Mouse (Mus musculus) thymus, postnatal 10 days (tissue): Measurements from ENCODE around the gene Tmtc2.

Source experiments
- DNase-seq, 2 experiments: peaks; one replicate each; pipeline ENCODE4 v3.0.0; 2021; ENCODE audit warnings: low spot score in 2 of 2

Gene Tmtc2

DNA sequence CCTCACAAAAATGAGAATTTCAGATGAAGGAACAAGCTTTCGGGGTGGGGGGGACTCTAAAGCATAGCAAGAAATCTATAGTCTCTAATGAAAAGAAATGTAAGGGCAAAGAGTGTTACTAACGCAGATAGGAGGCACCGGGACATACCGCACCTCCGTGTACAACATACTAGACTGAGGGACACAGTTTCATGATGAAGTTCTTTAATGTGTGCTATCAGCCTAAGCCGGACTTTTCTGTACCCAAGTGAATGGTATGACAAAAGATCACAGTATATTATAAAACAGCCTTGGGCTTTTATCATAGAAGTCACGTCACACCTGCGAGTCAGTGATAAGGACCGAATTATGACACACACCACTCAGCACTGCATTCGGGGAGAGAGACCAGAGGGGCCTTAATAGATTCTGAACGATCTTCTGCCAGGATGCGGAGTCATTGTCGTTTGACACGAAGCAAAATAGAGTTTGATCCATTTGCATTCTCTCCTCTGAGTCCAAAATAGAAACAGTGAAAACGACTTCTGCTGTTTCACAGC lies 156.3 kb downstream of the Tmtc2 start:
- DNase-seq: no peak

- no peak for DNase-seq
Observed at GRCm38 (mm10) chr10:105416601-105417000, 157.7 kb downstream of the Tmtc2 start.

DNA sequence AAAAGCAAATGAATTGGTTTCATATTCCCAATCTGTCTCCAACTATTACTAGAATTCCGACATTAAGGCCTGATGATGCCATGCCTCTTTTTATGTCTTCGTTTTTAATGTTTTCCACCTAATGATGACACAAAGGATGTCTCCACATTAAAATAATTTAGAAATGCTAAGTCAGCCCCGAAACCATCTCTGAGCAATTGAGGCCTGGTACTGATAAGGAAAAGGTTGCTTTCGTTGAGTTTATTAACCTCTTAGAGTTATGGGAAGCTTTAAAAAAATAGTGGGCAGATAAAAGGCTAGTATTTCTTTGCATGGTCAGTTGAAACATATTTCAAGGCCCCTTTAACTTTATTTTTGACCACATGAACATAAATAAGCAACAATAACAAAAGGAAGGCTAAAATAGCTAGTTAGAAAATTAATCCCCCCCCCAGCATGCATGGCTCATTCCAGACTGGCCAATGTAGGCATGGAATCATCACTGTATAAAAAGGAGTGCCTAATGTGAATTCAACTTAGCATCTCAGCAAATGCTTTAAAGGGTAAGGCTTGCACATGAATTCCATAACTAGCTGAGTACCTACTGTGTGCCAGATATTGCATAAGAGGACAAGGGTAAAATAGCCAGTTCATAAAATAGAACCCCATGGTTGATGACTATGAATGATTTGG lies 168.3 kb downstream of the Tmtc2 start:
- no peak for DNase-seq

DNA sequence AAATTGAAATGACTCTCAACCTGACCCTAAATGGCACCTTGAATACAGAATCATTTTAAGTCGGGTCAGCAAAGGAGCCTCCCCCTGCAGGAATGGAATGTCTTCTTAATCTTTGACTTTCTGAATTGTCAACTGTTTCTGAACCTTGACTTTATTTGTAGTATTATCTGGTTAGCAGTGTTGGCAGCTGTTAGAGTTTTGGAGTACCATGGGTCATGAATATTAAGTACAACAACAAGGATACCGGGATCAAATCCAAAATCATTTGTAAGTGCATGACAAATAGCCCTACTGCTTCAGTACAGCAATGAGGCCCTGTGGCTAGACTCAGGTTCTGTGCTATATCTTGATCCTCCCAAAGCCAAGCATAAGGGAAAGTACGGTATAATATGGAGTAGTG lies 170.3 kb downstream of the Tmtc2 start:
- DNase-seq: no peak

- DNase-seq: no peak
Observed at GRCm38 (mm10) chr10:105402481-105402779, 171.8 kb downstream of the Tmtc2 start.

GRCm38 (mm10) chr10:105401754-105402480 lies 172.3 kb downstream of the Tmtc2 start:
- no peak for DNase-seq

GRCm38 (mm10) chr10:105399316-105399715 lies 174.9 kb downstream of the Tmtc2 start:
- no peak for DNase-seq

GRCm38 (mm10) chr10:105384065-105384464 lies 190.2 kb downstream of the Tmtc2 start:
- DNase-seq: no peak

DNA sequence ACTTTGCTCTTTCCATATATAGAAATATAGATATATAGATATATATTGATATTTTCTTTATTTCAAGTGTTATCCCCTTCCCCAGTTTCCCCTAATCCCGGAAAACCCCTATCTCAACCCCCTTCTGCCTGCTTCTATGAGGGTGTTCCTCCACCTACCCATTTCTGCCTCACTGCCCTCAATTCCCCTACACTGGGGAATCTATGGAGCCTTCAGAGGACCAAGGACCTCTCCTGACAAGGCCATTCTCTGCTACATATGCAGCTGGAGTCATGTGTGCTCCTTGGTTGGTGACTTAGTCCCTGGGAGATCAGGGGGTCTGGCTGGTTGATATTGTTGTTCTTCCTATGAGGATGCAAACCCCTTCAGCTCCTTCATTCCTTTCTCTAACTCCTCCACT lies 192.5 kb downstream of the Tmtc2 start:
- no peak for DNase-seq

DNA sequence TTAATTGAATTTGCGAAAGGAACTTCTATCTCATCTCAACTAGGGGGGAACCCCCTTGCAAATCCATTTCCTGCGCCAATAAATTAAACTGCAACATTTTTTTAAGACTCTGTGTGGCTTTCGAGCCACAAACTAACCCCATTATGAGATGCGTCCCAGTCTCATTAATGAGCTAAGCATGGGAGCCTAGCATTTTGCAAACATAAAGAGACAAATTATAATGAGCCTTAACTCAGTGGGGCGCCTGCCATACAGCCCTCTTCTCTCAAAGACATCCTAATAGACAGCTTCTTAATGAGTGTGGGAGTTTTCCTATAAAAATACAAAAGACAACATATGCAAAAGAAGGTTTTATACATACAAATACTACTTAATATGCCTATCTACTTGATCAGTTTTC lies 193.0 kb downstream of the Tmtc2 start:
- no peak for DNase-seq

GRCm38 (mm10) chr10:105380584-105380983 lies 193.7 kb downstream of the Tmtc2 start:
- DNase-seq: no peak

- DNase-seq: no peak
Observed at GRCm38 (mm10) chr10:105377711-105378110, 196.5 kb downstream of the Tmtc2 start.

DNA sequence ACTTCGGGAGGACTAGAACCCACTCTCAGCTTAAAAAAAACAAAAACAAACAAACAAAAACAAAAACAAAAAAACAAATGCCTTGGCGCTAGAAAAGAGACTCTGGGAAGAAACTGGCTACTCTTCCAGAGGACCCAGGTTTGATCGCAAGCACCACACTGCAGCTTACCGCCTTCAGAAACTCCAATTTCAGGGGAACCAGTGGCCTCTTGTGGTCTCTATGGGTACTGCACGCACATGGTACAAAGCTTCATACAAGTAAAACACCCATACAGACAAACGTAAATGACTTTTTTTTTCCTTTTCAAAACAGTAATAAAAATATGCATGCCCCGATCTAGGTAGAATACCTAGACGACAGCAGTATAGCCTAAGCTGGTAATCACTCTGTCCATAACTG lies 201.0 kb downstream of the Tmtc2 start:
- DNase-seq: peak in 1 of 2 experiments; percentile 8

GRCm38 (mm10) chr10:105368242-105368641 lies 206.0 kb downstream of the Tmtc2 start:
- no peak for DNase-seq

DNA sequence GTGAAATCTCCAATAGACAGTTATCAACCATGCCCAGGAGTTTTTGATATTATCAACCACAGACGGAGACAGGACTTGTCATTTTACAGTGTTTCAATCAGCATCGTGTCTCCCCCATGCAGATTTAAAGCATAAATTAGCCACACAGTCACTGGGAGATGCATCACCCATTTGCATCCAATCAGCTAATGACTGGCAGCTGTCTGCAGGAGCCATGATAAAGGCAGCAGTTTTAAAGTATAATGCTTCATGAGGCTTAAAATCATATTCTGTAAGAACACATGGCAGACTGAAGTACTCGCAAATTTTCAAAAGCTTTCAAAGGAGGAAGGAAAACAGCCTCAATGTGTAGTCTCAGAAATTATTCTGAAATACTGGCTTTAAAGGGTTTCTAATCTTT lies 209.8 kb downstream of the Tmtc2 start:
- no peak for DNase-seq

DNA sequence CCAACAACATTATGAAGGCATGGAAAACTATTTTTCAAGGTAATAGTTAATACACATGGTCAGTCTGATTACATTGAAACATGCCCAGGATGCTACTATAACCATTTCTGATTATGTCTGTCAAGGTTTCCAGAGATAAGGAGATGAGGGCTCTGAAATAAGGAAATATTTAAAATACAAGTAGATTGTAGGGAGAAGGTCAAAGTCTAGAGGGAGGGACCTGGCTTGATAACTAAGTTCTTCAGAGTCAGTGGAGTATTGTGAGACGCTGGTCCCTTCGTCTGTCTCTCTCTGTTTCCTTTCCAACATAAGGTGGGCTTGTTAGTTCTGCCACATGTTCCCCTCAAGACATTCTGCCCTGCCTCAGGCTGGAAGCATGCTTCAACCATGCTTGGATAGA lies 223.9 kb downstream of the Tmtc2 start:
- no peak for DNase-seq

- no peak for DNase-seq
Observed at GRCm38 (mm10) chr10:105345920-105346319, 228.3 kb downstream of the Tmtc2 start.

DNA sequence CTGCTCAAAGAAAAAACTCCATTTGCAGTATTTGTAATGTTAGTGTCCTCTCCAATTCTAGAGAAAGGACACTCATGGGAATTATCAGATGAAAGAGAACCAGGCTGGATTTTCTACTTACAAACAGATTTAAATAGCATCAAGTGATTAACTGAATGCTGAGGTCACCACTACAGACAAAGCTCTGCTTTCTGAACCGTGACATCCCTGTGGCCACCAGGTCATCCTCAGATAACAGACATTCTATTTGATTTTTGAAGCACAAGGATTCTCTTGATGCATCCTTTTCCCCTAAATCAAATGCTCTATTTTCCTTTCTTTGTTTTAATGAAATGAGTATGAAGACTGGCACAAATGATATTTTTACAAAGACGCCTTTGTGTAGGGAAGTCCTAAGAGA lies 241.4 kb downstream of the Tmtc2 start:
- DNase-seq: no peak

DNA sequence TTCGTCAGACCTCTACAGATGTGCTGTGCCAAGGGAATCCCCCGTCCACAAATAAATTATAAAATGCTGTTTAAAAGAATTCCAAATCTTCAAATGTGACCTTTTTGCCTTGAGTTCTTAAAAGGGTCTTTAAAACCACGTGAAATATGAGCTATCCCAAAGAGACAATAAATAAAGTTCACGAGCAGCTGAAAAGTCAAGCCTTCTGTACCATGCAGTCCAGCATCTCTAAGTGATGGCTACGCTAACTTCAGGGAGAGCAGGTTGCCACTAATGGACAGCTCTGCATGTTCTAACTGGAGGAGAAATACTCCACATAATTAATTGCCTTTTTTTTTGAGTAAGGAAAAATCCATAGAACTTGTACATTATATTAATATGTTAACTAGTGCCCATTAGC lies 243.9 kb downstream of the Tmtc2 start:
- DNase-seq: no peak

DNA sequence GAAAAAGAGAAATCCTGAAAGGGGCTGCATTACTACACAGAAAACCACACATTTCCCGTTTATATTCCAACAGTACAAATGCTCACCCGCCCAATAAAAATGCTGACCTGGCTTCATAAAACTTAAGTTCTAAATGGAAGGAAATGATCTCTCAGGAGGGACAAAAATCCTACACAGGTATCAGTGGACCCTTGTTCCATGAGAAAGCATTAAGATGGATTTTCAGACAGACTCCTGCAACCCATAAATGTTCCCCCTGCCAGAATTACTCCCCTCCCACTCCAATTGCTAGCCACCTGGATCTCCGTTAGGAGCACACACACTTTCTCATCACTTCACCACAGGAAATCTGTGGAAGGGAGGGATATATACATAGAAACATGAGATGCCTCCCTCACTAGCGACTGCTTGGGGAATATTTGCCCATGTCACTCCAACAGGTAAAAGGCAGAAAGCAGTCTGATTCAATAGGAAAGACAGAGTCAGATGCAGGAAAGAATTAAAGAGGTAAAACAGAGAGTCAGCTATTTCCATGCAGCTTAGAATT lies 250.5 kb downstream of the Tmtc2 start:
- no peak for DNase-seq

GRCm38 (mm10) chr10:105319299-105320057 lies 254.8 kb downstream of the Tmtc2 start:
- no peak for DNase-seq

GRCm38 (mm10) chr10:105318869-105319268 lies 255.4 kb downstream of the Tmtc2 start:
- DNase-seq: no peak
